Mouse (Mus musculus): ENCODE measurements around the gene Cldn14. TPM values are rescaled to one million over a fixed set of nuclear protein-coding genes. Genes with fewer than 3 reads are reported as not detected.
"Not testable (repeated sequence)": the region's sequence is repeated elsewhere in the genome, so short reads cannot be mapped to it uniquely, and the experiment has no call there.

Cldn14 gene
- polyA plus RNA-seq, 1 experiment from 2014 or later, result not detected

- Histone ChIP-seq H3K4me1 (0 out of 2 replicates have a peak, but pooled peaks cover 3% of the 10 kb centered on the region), H3K9me3 (no peaks in the 10 kb centered on the region), H3K4me2 (no peak overlapping the region), H3K27me3 (no peaks in the 10 kb centered on the region; the same call in 1 of the 2 replicates), H3K27ac (no peak overlapping the region), H3K4me3 (no peak overlapping the region), H3K36me3 (no peaks in the 10 kb centered on the region), H3K9ac (no peak overlapping the region)
- WGBS, result 57% methylated on average over 23 of the region's 23 CpGs
- ATAC-seq (ENCODE audit: borderline replicate concordance, extremely low read depth, low FRiP score, low TSS enrichment), result no peak
Observed at GRCm38 (mm10) chr16:94006706-94007665, 1.7 kb downstream of the Cldn14 start.

- no peak for ATAC-seq (ENCODE audit: borderline replicate concordance, extremely low read depth, low FRiP score, low TSS enrichment)
- H3K9me3 ChIP-seq, result no peaks in the 10 kb centered on the region
- no peak overlapping the region for H3K4me3 ChIP-seq
- no peaks in the 10 kb centered on the region for H3K4me1 ChIP-seq
- no peak overlapping the region for H3K9ac ChIP-seq
- WGBS, result 82% methylated on average over 6 of the region's 6 CpGs
- H3K36me3 ChIP-seq, result no peaks in the 10 kb centered on the region
- H3K4me2 ChIP-seq, result no peak overlapping the region
- H3K27ac ChIP-seq, result no peak overlapping the region
- no peaks in the 10 kb centered on the region for H3K27me3 ChIP-seq
Observed at GRCm38 (mm10) chr16:94003478-94003877, 5.2 kb downstream of the Cldn14 start.

GRCm38 (mm10) chr16:94001366-94001765 lies 7.3 kb downstream of the Cldn14 start:
- H3K4me3 ChIP-seq, result no peak overlapping the region
- H3K9ac ChIP-seq, result no peak overlapping the region
- H3K4me2 ChIP-seq, result no peak overlapping the region
- H3K27me3 ChIP-seq, result no peaks in the 10 kb centered on the region
- no peaks in the 10 kb centered on the region for H3K36me3 ChIP-seq
- WGBS, result 65% methylated on average over 6 of the region's 6 CpGs
- H3K4me1 ChIP-seq, result no peaks in the 10 kb centered on the region
- H3K9me3 ChIP-seq, result no peaks in the 10 kb centered on the region
- no peak overlapping the region for H3K27ac ChIP-seq
- ATAC-seq (ENCODE audit: borderline replicate concordance, extremely low read depth, low FRiP score, low TSS enrichment), result no peak

- Histone ChIP-seq H3K27me3 (no peaks in the 10 kb centered on the region), H3K4me2 (no peak overlapping the region), H3K9ac (no peak overlapping the region), H3K36me3 (no peaks in the 10 kb centered on the region), H3K4me3 (no peak overlapping the region), H3K9me3 (no peaks in the 10 kb centered on the region), H3K4me1 (no peaks in the 10 kb centered on the region), H3K27ac (no peak overlapping the region)
- no peak for ATAC-seq (ENCODE audit: borderline replicate concordance, extremely low read depth, low FRiP score, low TSS enrichment)
- WGBS, result 45% methylated on average over 5 of the region's 5 CpGs
Observed at GRCm38 (mm10) chr16:93998895-93999294, 9.7 kb downstream of the Cldn14 start.

GRCm38 (mm10) chr16:93983576-93983975 lies 25.1 kb downstream of the Cldn14 start:
- ATAC-seq (ENCODE audit: borderline replicate concordance, extremely low read depth, low FRiP score, low TSS enrichment), result no peak
- H3K4me1 ChIP-seq, result no peaks in the 10 kb centered on the region
- H3K4me3 ChIP-seq, result no peak overlapping the region
- H3K9me3 ChIP-seq, result no peaks in the 10 kb centered on the region
- H3K4me2 ChIP-seq, result no peak overlapping the region
- no peaks in the 10 kb centered on the region for H3K36me3 ChIP-seq
- no peak overlapping the region for H3K9ac ChIP-seq
- no peaks in the 10 kb centered on the region for H3K27me3 ChIP-seq
- 53% methylated on average over 9 of the region's 9 CpGs for WGBS
- no peak overlapping the region for H3K27ac ChIP-seq

GRCm38 (mm10) chr16:93982341-93982740 lies 26.3 kb downstream of the Cldn14 start:
- H3K27ac ChIP-seq, result no peak overlapping the region
- ATAC-seq (ENCODE audit: borderline replicate concordance, extremely low read depth, low FRiP score, low TSS enrichment), result no peak
- no peaks in the 10 kb centered on the region for H3K4me1 ChIP-seq
- H3K27me3 ChIP-seq, result no peaks in the 10 kb centered on the region
- no peak overlapping the region for H3K9ac ChIP-seq
- no peaks in the 10 kb centered on the region for H3K36me3 ChIP-seq
- WGBS, result 77% methylated on average over 11 of the region's 11 CpGs
- no peaks in the 10 kb centered on the region for H3K9me3 ChIP-seq
- no peak overlapping the region for H3K4me2 ChIP-seq
- H3K4me3 ChIP-seq, result no peak overlapping the region

- Histone ChIP-seq H3K9me3 (no peaks in the 10 kb centered on the region), H3K27me3 (no peaks in the 10 kb centered on the region), H3K27ac (no peak overlapping the region), H3K36me3 (no peaks in the 10 kb centered on the region), H3K4me2 (no peak overlapping the region), H3K4me1 (no peaks in the 10 kb centered on the region), H3K4me3 (no peak overlapping the region), H3K9ac (no peak overlapping the region)
- ATAC-seq (ENCODE audit: borderline replicate concordance, extremely low read depth, low FRiP score, low TSS enrichment), result no peak
- 60% methylated on average over 15 of the region's 15 CpGs for WGBS
Observed at GRCm38 (mm10) chr16:93981190-93981841, 27.3 kb downstream of the Cldn14 start.

- H3K4me1 ChIP-seq; H3K4me2 ChIP-seq; H3K27me3 ChIP-seq; H3K4me3 ChIP-seq; H3K27ac ChIP-seq; ATAC-seq (ENCODE audit: borderline replicate concordance, extremely low read depth, low FRiP score, low TSS enrichment); H3K9me3 ChIP-seq; H3K9ac ChIP-seq; H3K36me3 ChIP-seq: not testable (repeated sequence)
- WGBS, result 84% methylated on average over 3 of the region's 3 CpGs
Observed at GRCm38 (mm10) chr16:93980338-93980737, 28.3 kb downstream of the Cldn14 start.

- Histone ChIP-seq H3K4me1 (no peaks in the 10 kb centered on the region), H3K4me3 (no peak overlapping the region), H3K27me3 (no peaks in the 10 kb centered on the region), H3K9ac (no peak overlapping the region), H3K9me3 (no peaks in the 10 kb centered on the region), H3K36me3 (no peaks in the 10 kb centered on the region), H3K4me2 (no peak overlapping the region), H3K27ac (no peak overlapping the region)
- ATAC-seq (ENCODE audit: borderline replicate concordance, extremely low read depth, low FRiP score, low TSS enrichment), result 0 out of 2 replicates have a peak, but pooled peaks have one; percentile 35
- 56% methylated on average over 2 of the region's 2 CpGs for WGBS
Observed at GRCm38 (mm10) chr16:93979316-93979715, 29.3 kb downstream of the Cldn14 start.

- no peak for ATAC-seq (ENCODE audit: borderline replicate concordance, extremely low read depth, low FRiP score, low TSS enrichment)
- H3K9me3 ChIP-seq, result no peaks in the 10 kb centered on the region
- no peak overlapping the region for H3K4me2 ChIP-seq
- no peaks in the 10 kb centered on the region for H3K36me3 ChIP-seq
- no peaks in the 10 kb centered on the region for H3K27me3 ChIP-seq
- WGBS, result 85% methylated on average over 6 of the region's 6 CpGs
- H3K4me1 ChIP-seq, result 0 out of 2 replicates have a peak, but pooled peaks cover 5% of the 10 kb centered on the region
- no peak overlapping the region for H3K4me3 ChIP-seq
- H3K9ac ChIP-seq, result no peak overlapping the region
- no peak overlapping the region for H3K27ac ChIP-seq
Observed at GRCm38 (mm10) chr16:93977587-93977986, 31.1 kb downstream of the Cldn14 start.

GRCm38 (mm10) chr16:93976907-93977306 lies 31.7 kb downstream of the Cldn14 start:
- H3K4me2 ChIP-seq, result no peak overlapping the region
- no peak for ATAC-seq (ENCODE audit: borderline replicate concordance, extremely low read depth, low FRiP score, low TSS enrichment)
- no peak overlapping the region for H3K9ac ChIP-seq
- no peaks in the 10 kb centered on the region for H3K27me3 ChIP-seq
- H3K36me3 ChIP-seq, result no peaks in the 10 kb centered on the region
- H3K4me1 ChIP-seq, result 0 out of 2 replicates have a peak, but pooled peaks cover 5% of the 10 kb centered on the region
- no peaks in the 10 kb centered on the region for H3K9me3 ChIP-seq
- H3K4me3 ChIP-seq, result no peak overlapping the region
- no peak overlapping the region for H3K27ac ChIP-seq
- WGBS, result 38% methylated on average over 3 of the region's 3 CpGs

GRCm38 (mm10) chr16:93975430-93975829 lies 33.2 kb downstream of the Cldn14 start:
- Histone ChIP-seq H3K27me3 (no peaks in the 10 kb centered on the region), H3K9me3 (no peaks in the 10 kb centered on the region), H3K4me3 (no peak overlapping the region), H3K4me1 (0 out of 2 replicates have a peak, but pooled peaks cover 5% of the 10 kb centered on the region), H3K36me3 (no peaks in the 10 kb centered on the region), H3K4me2 (no peak overlapping the region), H3K9ac (no peak overlapping the region), H3K27ac (no peak overlapping the region)
- no peak for ATAC-seq (ENCODE audit: borderline replicate concordance, extremely low read depth, low FRiP score, low TSS enrichment)
- 73% methylated on average over 12 of the region's 12 CpGs for WGBS

Measured in lung, embryonic 15.5 days (tissue).